Mouse (Mus musculus): ENCODE measurements around the gene Ahsa1.

DNA sequence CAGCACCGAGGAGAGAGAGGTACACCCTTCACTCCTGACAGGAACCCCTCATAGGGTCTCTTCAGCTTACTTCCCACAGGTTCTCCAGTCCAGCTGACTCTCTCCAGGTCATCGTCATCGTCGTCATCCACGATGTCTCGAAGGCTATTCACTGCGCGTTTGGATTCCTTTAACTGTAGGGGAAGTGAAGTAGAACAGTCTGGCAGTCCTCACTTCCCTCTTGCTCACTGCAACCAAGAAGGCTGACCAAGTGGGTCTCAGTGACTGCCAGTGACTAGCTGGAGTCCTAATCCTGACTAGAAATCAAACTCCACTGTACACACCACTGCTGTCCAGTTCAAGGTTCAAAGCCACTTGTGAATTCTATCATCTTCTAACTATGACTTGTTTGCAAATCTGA, 5.7 kb upstream of the Ahsa1 start:
- TF ChIP-seq EP300 (IDR thresholded peaks at IDR 0.05; ENCODE audit: insufficient read depth, low read depth, low read length) (no peak), POLR2A (IDR thresholded peaks at IDR 0.05; ENCODE audit: insufficient read depth, low read depth, low read length) (no peak), CTCF (IDR thresholded peaks at IDR 0.05) (no peak)

All from heart, adult 2 months (tissue).